Mouse (Mus musculus) thymus, adult 2 months (tissue): ENCODE results near the gene Meox1. TPM values are rescaled to one million over a fixed set of nuclear protein-coding genes. Genes with fewer than 3 reads are reported as not detected.

ENCODE experiments used
- DNase-seq: peaks from one replicate; pipeline ENCODE4 v3.0.0; 2021
- H3K27ac ChIP-seq: fragments of 200-500 bp; 2 replicates; pipeline ENCODE4 v1.5.1; 2012; ENCODE audit warnings: low read length, control low read depth; ENCODE audit not compliant: control insufficient read depth, insufficient read depth
- H3K27me3 ChIP-seq: fragments of 200-500 bp; 2 replicates; pipeline ENCODE4 v1.6.1; 2012; ENCODE audit warnings: mild to moderate bottlenecking, low read length, moderate library complexity, mixed read lengths; ENCODE audit not compliant: control insufficient read depth, insufficient read depth
- H3K36me3 ChIP-seq: fragments of 200-500 bp; 2 replicates; pipeline ENCODE4 v1.6.1; 2012; ENCODE audit warnings: mild to moderate bottlenecking, low read length, moderate library complexity; ENCODE audit not compliant: control insufficient read depth, insufficient read depth
- H3K4me1 ChIP-seq: fragments of 200-500 bp; replicated peaks from 2 replicates; pipeline ENCODE4 v1.6.1; 2012; ENCODE audit warnings: low read length; ENCODE audit not compliant: control insufficient read depth, insufficient read depth
- H3K4me3 ChIP-seq: fragments of 200-500 bp; 2 replicates; pipeline ENCODE4 v1.5.1; 2012; ENCODE audit warnings: mild to moderate bottlenecking, low read length, control low read depth, moderate library complexity; ENCODE audit not compliant: control insufficient read depth, insufficient read depth
- CTCF ChIP-seq: fragments of 200-500 bp; IDR thresholded peaks from 2 replicates; pipeline ENCODE4 v1.5.1; 2012; ENCODE audit warnings: mild to moderate bottlenecking, control low read depth, low read length, moderate library complexity, borderline replicate concordance; ENCODE audit not compliant: control insufficient read depth, poor library complexity, insufficient read depth; ENCODE audit errors: extremely low read depth
- POLR2A ChIP-seq: fragments of 200-500 bp; IDR thresholded peaks from 2 replicates; pipeline ENCODE4 v1.6.1; 2012; ENCODE audit warnings: mild to moderate bottlenecking, low read length, control low read depth, moderate library complexity; ENCODE audit not compliant: control insufficient read depth, poor library complexity, insufficient read depth; ENCODE audit errors: extremely low read depth
- WGBS: fragments of 180-500 bp; shearing (Covaris S2); methylation state at CpG from one replicate; pipeline ENCODE4 v1.1.7; 2018; 5-methylcytosine and 5-hydroxymethylcytosine counted together
- polyA plus RNA-seq: library from polyadenylated mRNA; depleted of rRNA; stranded (reverse); fragments of >200 nt; gene quantifications from 2 replicates; pipeline ENCODE4 v1.2.3, GENCODE M21; 2012

Gene Meox1
- polyA plus RNA-seq, 1 experiment: 2.1 TPM

- no peaks in the 10 kb centered on the region for H3K4me1 ChIP-seq
- H3K36me3 ChIP-seq: no peaks in the 10 kb centered on the region
- no peak overlapping the region for H3K4me3 ChIP-seq
- no peak for DNase-seq
- WGBS: 93% methylated on average over 5 of the region's 5 CpGs
- no peak overlapping the region for H3K27ac ChIP-seq
- H3K27me3 ChIP-seq: no peaks in the 10 kb centered on the region
- no peak for TF ChIP-seq POLR2A
- no peak for TF ChIP-seq CTCF
These were observed 46.7 kb downstream of the Meox1 start for GRCm38 (mm10) chr11:101847509-101847908.

- TF ChIP-seq CTCF (no peak), POLR2A (no peak)
- H3K27me3 ChIP-seq: no peaks in the 10 kb centered on the region
- H3K4me3 ChIP-seq: no peak overlapping the region
- no peaks in the 10 kb centered on the region for H3K4me1 ChIP-seq
- no peak overlapping the region for H3K27ac ChIP-seq
- DNase-seq: no peak
- WGBS: 87% methylated on average over 3 of the region's 3 CpGs
- no peaks in the 10 kb centered on the region for H3K36me3 ChIP-seq
These were observed 51.4 kb downstream of the Meox1 start for GRCm38 (mm10) chr11:101842773-101843163.

GRCm38 (mm10) chr11:101841998-101842772 lies 52.0 kb downstream of the Meox1 start:
- TF ChIP-seq POLR2A (no peak), CTCF (no peak)
- H3K36me3 ChIP-seq: no peaks in the 10 kb centered on the region
- no peaks in the 10 kb centered on the region for H3K27me3 ChIP-seq
- no peak overlapping the region for H3K27ac ChIP-seq
- H3K4me3 ChIP-seq: no peak overlapping the region
- H3K4me1 ChIP-seq: no peaks in the 10 kb centered on the region
- 88% methylated on average over 15 of the region's 15 CpGs for WGBS
- no peak for DNase-seq

- Histone ChIP-seq H3K4me3 (no peak overlapping the region), H3K36me3 (no peaks in the 10 kb centered on the region), H3K4me1 (no peaks in the 10 kb centered on the region), H3K27me3 (no peaks in the 10 kb centered on the region), H3K27ac (no peak overlapping the region)
- no peak for DNase-seq
- 98% methylated on average over 3 of the region's 3 CpGs for WGBS
- TF ChIP-seq POLR2A (no peak), CTCF (no peak)
These were observed 53.8 kb downstream of the Meox1 start for GRCm38 (mm10) chr11:101840405-101840804.

- DNase-seq: no peak
- Histone ChIP-seq H3K27me3 (no peaks in the 10 kb centered on the region), H3K36me3 (no peaks in the 10 kb centered on the region), H3K4me1 (no peaks in the 10 kb centered on the region), H3K27ac (no peak overlapping the region), H3K4me3 (no peak overlapping the region)
- 71% methylated on average over 8 of the region's 8 CpGs for WGBS
- no peak for TF ChIP-seq CTCF
- no peak for TF ChIP-seq POLR2A
These were observed 54.7 kb downstream of the Meox1 start for GRCm38 (mm10) chr11:101839426-101839825.

- no peaks in the 10 kb centered on the region for H3K4me1 ChIP-seq
- H3K36me3 ChIP-seq: no peaks in the 10 kb centered on the region
- no peaks in the 10 kb centered on the region for H3K27me3 ChIP-seq
- WGBS: 87% methylated on average over 7 of the region's 7 CpGs
- DNase-seq: no peak
- H3K27ac ChIP-seq: no peak overlapping the region
- TF ChIP-seq CTCF (no peak), POLR2A (no peak)
- no peak overlapping the region for H3K4me3 ChIP-seq
These were observed 62.2 kb downstream of the Meox1 start for GRCm38 (mm10) chr11:101832001-101832400.
